Mouse (Mus musculus) erythroblast, embryonic 14.5 days (primary cell): ENCODE results near the gene Gm11562.
"Not testable (repeated sequence)": the region's sequence is repeated elsewhere in the genome, so short reads cannot be mapped to it uniquely, and the experiment has no call there.

ENCODE experiments used
- GATA1 ChIP-seq: IDR thresholded peaks from 2 replicates; pipeline ENCODE4 v1.6.1; 2012; ENCODE audit warnings: low read length, inconsistent platforms, mixed read lengths
- TAL1 ChIP-seq: IDR thresholded peaks from 3 replicates; pipeline ENCODE4 v1.6.1; 2012; ENCODE audit warnings: low read length, inconsistent platforms, mixed read lengths

- TF ChIP-seq TAL1, GATA1: not testable (repeated sequence)
Measured at GRCm38 (mm10) chr11:99603208-99603607, 17.0 kb downstream of the Gm11562 start, which contains the start of gene Gm11938.
